Mouse (Mus musculus): ENCODE measurements around the gene Galnt7.

DNA sequence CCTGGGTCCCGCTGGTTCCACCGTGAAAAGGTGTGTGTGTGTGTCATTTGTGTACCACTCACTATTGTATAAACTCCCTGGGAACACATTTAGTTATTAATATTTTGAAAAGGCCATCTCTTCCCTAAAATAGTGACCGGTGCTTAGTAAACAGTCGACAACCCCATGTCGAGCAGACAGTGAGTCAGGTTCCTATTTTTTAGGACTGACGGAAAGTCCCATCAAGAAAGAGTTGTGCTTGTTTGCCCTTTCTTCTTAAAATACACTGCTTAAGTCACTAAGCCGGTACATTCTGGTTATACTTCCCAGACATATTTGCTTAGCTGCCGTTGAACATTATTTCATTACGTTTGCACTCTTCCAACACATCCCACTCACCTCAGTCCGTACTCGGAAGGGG lies 111.9 kb downstream of the Galnt7 start:
- TF ChIP-seq FLI1 (IDR thresholded peaks at IDR 0.05; ENCODE audit: low read length) = no peak
- TF ChIP-seq GATA1 (IDR thresholded peaks at IDR 0.05; ENCODE audit: borderline replicate concordance, low read length) = no peak
